16 mouse cellular contexts compared by ENCODE assay signal in genomic region chr6:57557796-57558317, GRCm38 (mm10).
"Had no signal": no experiment of that assay in that cellular context is flagged by ENCODE, and none has a peak within 500 bp of the region (broad histone marks: within the 10 kb centered on the region; RNA-seq: fewer than 3 reads in every experiment).

No protein-coding gene starts in this region.

- DNase-seq: lung, adult 2 months; lung, postnatal 14 days; lung, postnatal 36 days; right cerebral cortex, postnatal 14 days; thymus, postnatal 14 days; thymus, postnatal 36 days had no signal

- H3K4me1 ChIP-seq: lung, embryonic 15.5 days; megakaryocyte, embryonic 14.5 days; midbrain, embryonic 13.5 days; midbrain, embryonic 15.5 days; neural tube, embryonic 12.5 days; stomach, embryonic 15.5 days had no signal

- H3K27ac ChIP-seq: lung, embryonic 15.5 days; macrophage; midbrain, embryonic 13.5 days; midbrain, embryonic 15.5 days; neural tube, embryonic 12.5 days; stomach, embryonic 15.5 days; stomach, postnatal 0 days had no signal

- H3K4me3 ChIP-seq: lung, embryonic 15.5 days; megakaryocyte, embryonic 14.5 days; midbrain, embryonic 13.5 days; midbrain, embryonic 15.5 days; neural tube, embryonic 12.5 days; stomach, embryonic 15.5 days had no signal

- ATAC-seq: lung, postnatal 0 days; midbrain, embryonic 13.5 days; midbrain, embryonic 15.5 days had no signal

- H3K36me3 ChIP-seq: lung, embryonic 15.5 days; midbrain, embryonic 13.5 days; midbrain, embryonic 15.5 days; neural tube, embryonic 12.5 days; stomach, embryonic 15.5 days had no signal

- H3K4me2 ChIP-seq: lung, embryonic 15.5 days; midbrain, embryonic 11.5 days; midbrain, embryonic 13.5 days; midbrain, embryonic 15.5 days; neural tube, embryonic 12.5 days; stomach, embryonic 15.5 days had no signal

- H3K9me3 ChIP-seq: lung, embryonic 15.5 days; midbrain, embryonic 13.5 days; midbrain, embryonic 15.5 days; neural tube, embryonic 12.5 days; stomach, embryonic 15.5 days had no signal

- H3K9ac ChIP-seq: lung, embryonic 15.5 days; midbrain, embryonic 13.5 days; midbrain, embryonic 15.5 days; neural tube, embryonic 12.5 days; stomach, embryonic 15.5 days had no signal

- H3K27me3 ChIP-seq: lung, embryonic 15.5 days; midbrain, embryonic 13.5 days; midbrain, embryonic 15.5 days; neural tube, embryonic 12.5 days; stomach, embryonic 15.5 days had no signal
